10 mouse cellular contexts compared by ENCODE assay signal in genomic region chr17:34651507-34652221, GRCm38 (mm10). TPM values are rescaled to one million over a fixed set of nuclear protein-coding genes. Genes with fewer than 3 reads are reported as not detected.
DNase-seq lines count a peak whose midpoint lies in the region; ATAC-seq and TF ChIP-seq lines count a peak whose summit lies in the region.
"Had no signal": no experiment of that assay in that cellular context is flagged by ENCODE, and none has a peak within 500 bp of the region (broad histone marks: within the 10 kb centered on the region; RNA-seq: fewer than 3 reads in every experiment).

No protein-coding gene starts in this region.

- no peaks in the 10 kb centered on the region for H3K9me3 ChIP-seq in heart, postnatal 0 days (replicated peaks; ENCODE audit: control insufficient read depth, low read length)
- H3K9me3 ChIP-seq: hindbrain, embryonic 15.5 days had no signal

- no peak overlapping the region for H3K9ac ChIP-seq in heart, postnatal 0 days (replicated peaks; ENCODE audit: low read depth, low read length)
- H3K9ac ChIP-seq: hindbrain, embryonic 15.5 days had no signal

- no peak for TF ChIP-seq POLR2A in small intestine, adult 2 months (IDR thresholded peaks at IDR 0.05; ENCODE audit: low read depth, low read length)

- no peaks in the 10 kb centered on the region for H3K27me3 ChIP-seq in heart, postnatal 0 days (ENCODE audit: control insufficient read depth, insufficient read depth, low read length)
- no peaks in the 10 kb centered on the region for H3K27me3 ChIP-seq in small intestine, adult 2 months (ENCODE audit: control insufficient read depth, insufficient read depth, low read length)
- H3K27me3 ChIP-seq: hindbrain, embryonic 15.5 days had no signal

- peaks cover 13% of the 10 kb centered on the region for H3K4me1 ChIP-seq in heart, postnatal 0 days (ENCODE audit: control insufficient read depth, insufficient read depth)
- H3K4me1 ChIP-seq in small intestine, adult 2 months (ENCODE audit: control insufficient read depth, insufficient read depth, insufficient read length, low read length), result peaks cover 12% of the 10 kb centered on the region

- TF ChIP-seq EP300 in heart, postnatal 0 days (IDR thresholded peaks at IDR 0.05; ENCODE audit: low read depth), result no peak

- TF ChIP-seq CTCF in heart, postnatal 0 days (IDR thresholded peaks at IDR 0.05; ENCODE audit: low read depth), result peak; percentile 53
- peak; percentile 35; the same call in 1 of the 2 replicates for TF ChIP-seq CTCF in small intestine, adult 2 months (IDR thresholded peaks at IDR 0.05; ENCODE audit: extremely low read depth, insufficient read length, insufficient replicate concordance, low read depth, low read length)

- DNase-seq in heart, postnatal 0 days (ENCODE audit: low spot score), result no peak
- no peak for DNase-seq in heart, postnatal 36 days
- DNase-seq in right cerebral cortex, postnatal 14 days, result peak; percentile 44
- no peak for DNase-seq in right cerebral cortex, adult 2 months (ENCODE audit: low spot score in 2 of 2)
- peak; percentile 36 to 43 for DNase-seq in cerebellum, postnatal 36 days
- no peak for DNase-seq in right cerebral cortex, postnatal 4 days
- no peak for DNase-seq in frontal cortex, adult 2 months (ENCODE audit: extremely low spot score in 1 of 2, low spot score in 1 of 2)

- no peak for ATAC-seq in heart, postnatal 0 days (ENCODE audit: insufficient read depth, low read depth)

- intact Hi-C loops in heart, postnatal 36 days (cut with DNase I), result loop anchor here (5.0 kb wide), 1 partner anchor 161 kb away; no protein-coding TSS in a partner anchor

- no peak overlapping the region for H3K4me2 ChIP-seq in heart, postnatal 0 days (ENCODE audit: low read depth, low read length)
- H3K4me2 ChIP-seq: hindbrain, embryonic 15.5 days had no signal

- no peak overlapping the region for H3K4me3 ChIP-seq in heart, postnatal 0 days (ENCODE audit: low read depth, low read length)
- H3K4me3 ChIP-seq in small intestine, adult 2 months (ENCODE audit: low read depth, low read length), result no peak overlapping the region
- H3K4me3 ChIP-seq: hindbrain, embryonic 15.5 days; myocyte had no signal

- peaks cover 35% of the 10 kb centered on the region for H3K36me3 ChIP-seq in heart, postnatal 0 days (replicated peaks; ENCODE audit: control insufficient read depth, insufficient read depth, low read length)
- H3K36me3 ChIP-seq in small intestine, adult 2 months (ENCODE audit: control insufficient read depth, insufficient read depth, low read length), result peaks cover 32% of the 10 kb centered on the region

- 48% methylated on average over 19 of the region's 19 CpGs for WGBS in heart, postnatal 0 days
- 56% methylated on average over 19 of the region's 19 CpGs for WGBS in small intestine, adult 2 months

- no peak overlapping the region for H3K27ac ChIP-seq in heart, postnatal 0 days (ENCODE audit: low read depth)
- H3K27ac ChIP-seq in small intestine, adult 2 months (ENCODE audit: insufficient read depth, low read depth, low read length), result no peak overlapping the region
- H3K27ac ChIP-seq: hindbrain, embryonic 15.5 days had no signal

RNA-seq across cellular contexts. Expression of gene Atf6b, which starts 4.7 kb away (rescaled TPM):
- total RNA-seq in heart, postnatal 0 days (2014; rRNA removed; ENCODE audit: low replicate concordance), result 15.8 and 16.6 TPM in 2 replicates
- 22.5 and 24.3 TPM in 2 replicates for polyA plus RNA-seq in heart, postnatal 0 days (2015; fragmentation: Nextera tagmentation; extraction: Ambion mirVana)
- total RNA-seq in heart, postnatal 36 days (2021), result 10 to 100 TPM; 15.3 to 16.1 TPM
- polyA plus RNA-seq in small intestine, adult 2 months (2012; rRNA removed), result 26.6 and 48.0 TPM in 2 replicates
- 57.7 and 59.6 TPM in 2 replicates for polyA plus RNA-seq in frontal cortex, adult 2 months (2012; rRNA removed)

RNA-seq across cellular contexts. Expression of gene Fkbpl, which starts 7.1 kb away (rescaled TPM):
- 2.6 and 7.1 TPM in 2 replicates for total RNA-seq in heart, postnatal 0 days (2014; rRNA removed; ENCODE audit: low replicate concordance)
- 12.3 and 13.4 TPM in 2 replicates for polyA plus RNA-seq in heart, postnatal 0 days (2015; fragmentation: Nextera tagmentation; extraction: Ambion mirVana)
- total RNA-seq in heart, postnatal 36 days (2021), result 1 to 10 TPM; 6.9 to 9.9 TPM
- polyA plus RNA-seq in small intestine, adult 2 months (2012; rRNA removed), result 2.5 and 9.3 TPM in 2 replicates
- 6.7 and 7.9 TPM in 2 replicates for polyA plus RNA-seq in frontal cortex, adult 2 months (2012; rRNA removed)

RNA-seq across cellular contexts. Expression of gene Tnxb, which starts 18.7 kb away (rescaled TPM):
- total RNA-seq in heart, postnatal 0 days (2014; rRNA removed; ENCODE audit: low replicate concordance), result 24.5 and 26.8 TPM in 2 replicates
- polyA plus RNA-seq in heart, postnatal 0 days (2015; fragmentation: Nextera tagmentation; extraction: Ambion mirVana), result 1.8 and 2.0 TPM in 2 replicates
- 10 to 100 TPM; 35.6 to 39.7 TPM for total RNA-seq in heart, postnatal 36 days (2021)
- polyA plus RNA-seq in small intestine, adult 2 months (2012; rRNA removed), result 12.1 and 12.5 TPM in 2 replicates
- polyA plus RNA-seq in frontal cortex, adult 2 months (2012; rRNA removed), result 1.6 TPM in 2 replicates

RNA-seq across cellular contexts. Expression of gene Prrt1, which starts 22.3 kb away (rescaled TPM):
- total RNA-seq in heart, postnatal 0 days (2014; rRNA removed; ENCODE audit: low replicate concordance), result 0.35 TPM in 1 of 2 replicates, not detected in the other
- 0.16 and 0.19 TPM in 2 replicates for polyA plus RNA-seq in heart, postnatal 0 days (2015; fragmentation: Nextera tagmentation; extraction: Ambion mirVana)
- total RNA-seq in heart, postnatal 36 days (2021), result 1 to 10 TPM; 1.4 to 1.7 TPM
- 5.5 and 8.0 TPM in 2 replicates for polyA plus RNA-seq in small intestine, adult 2 months (2012; rRNA removed)
- polyA plus RNA-seq in frontal cortex, adult 2 months (2012; rRNA removed), result 150 and 179 TPM in 2 replicates
- polyA plus RNA-seq: myocyte had no signal

RNA-seq across cellular contexts. Expression of gene Ppt2, which starts 23.4 kb away (rescaled TPM):
- 35.7 and 37.4 TPM in 2 replicates for total RNA-seq in heart, postnatal 0 days (2014; rRNA removed; ENCODE audit: low replicate concordance)
- 24.0 and 25.7 TPM in 2 replicates for polyA plus RNA-seq in heart, postnatal 0 days (2015; fragmentation: Nextera tagmentation; extraction: Ambion mirVana)
- total RNA-seq in heart, postnatal 36 days (2021), result 10 to 100 TPM; 54.4 to 55.5 TPM
- 17.3 and 22.0 TPM in 2 replicates for polyA plus RNA-seq in small intestine, adult 2 months (2012; rRNA removed)
- 41.9 and 43.0 TPM in 2 replicates for polyA plus RNA-seq in frontal cortex, adult 2 months (2012; rRNA removed)

Comparison
In these comparisons a context has a peak if more than half of its experiments do, and no peak if none do; other contexts are left out.
1. DNase-seq: peak in right cerebral cortex, postnatal 14 days (single experiment) and cerebellum, postnatal 36 days (2 of 2); none in heart, postnatal 0 days (single experiment), heart, postnatal 36 days (0 of 2), right cerebral cortex, adult 2 months (0 of 2), right cerebral cortex, postnatal 4 days (single experiment) and frontal cortex, adult 2 months (0 of 2).